Mouse (Mus musculus) limb, embryonic 15.5 days (tissue): Measurements from ENCODE around the gene S1pr3. TPM values are rescaled to one million over a fixed set of nuclear protein-coding genes. Genes with fewer than 3 reads are reported as not detected.

Experiments
- ATAC-seq: fragments of 200-750 bp; cut with Nextera tagmentation; 2 replicates; pipeline ENCODE4 v1.8.0; 2017; ENCODE audit warnings: low read depth, moderate TSS enrichment; ENCODE audit not compliant: insufficient number of reproducible peaks, low FRiP score, low TSS enrichment
- H3K27ac ChIP-seq: fragments of 300-500 bp; sonication (generic); 2 replicates; pipeline ENCODE4 v1.5.1; 2015; ENCODE audit warnings: moderate library complexity, mild to moderate bottlenecking, inconsistent platforms
- H3K27me3 ChIP-seq: fragments of 300-500 bp; sonication (generic); 2 replicates; pipeline ENCODE4 v1.6.1; 2015; ENCODE audit warnings: inconsistent platforms
- H3K36me3 ChIP-seq: fragments of 300-500 bp; sonication (generic); 2 replicates; pipeline ENCODE4 v1.6.1; 2015; ENCODE audit warnings: inconsistent platforms
- H3K4me1 ChIP-seq: fragments of 300-500 bp; sonication (generic); 2 replicates; pipeline ENCODE4 v1.6.1; 2015; ENCODE audit warnings: inconsistent platforms
- H3K4me2 ChIP-seq: fragments of 300-500 bp; sonication (generic); 2 replicates; pipeline ENCODE4 v1.6.1; 2015; ENCODE audit warnings: mild to moderate bottlenecking, inconsistent platforms
- H3K4me3 ChIP-seq: fragments of 300-500 bp; sonication (generic); 2 replicates; pipeline ENCODE4 v1.5.1; 2015; ENCODE audit warnings: mild to moderate bottlenecking, inconsistent platforms
- H3K9ac ChIP-seq: fragments of 300-500 bp; sonication (generic); 2 replicates; pipeline ENCODE4 v1.6.1; 2015; ENCODE audit warnings: inconsistent platforms
- H3K9me3 ChIP-seq: fragments of 300-500 bp; sonication (generic); 2 replicates; pipeline ENCODE4 v1.6.1; 2016; ENCODE audit warnings: inconsistent platforms
- WGBS: fragments of 180-500 bp; shearing (Covaris S2); methylation state at CpG from one replicate; pipeline ENCODE4 v1.1.7; 2015; 5-methylcytosine and 5-hydroxymethylcytosine counted together
- polyA plus RNA-seq: library from polyadenylated mRNA; unstranded; fragments of >200 nt; fragmentation: Nextera tagmentation; extraction: Ambion mirVana; gene quantifications from 2 replicates; pipeline ENCODE4 v1.2.1, GENCODE M21; 2015

Gene S1pr3
- polyA plus RNA-seq, 1 experiment from 2014 or later = 109 TPM

DNA sequence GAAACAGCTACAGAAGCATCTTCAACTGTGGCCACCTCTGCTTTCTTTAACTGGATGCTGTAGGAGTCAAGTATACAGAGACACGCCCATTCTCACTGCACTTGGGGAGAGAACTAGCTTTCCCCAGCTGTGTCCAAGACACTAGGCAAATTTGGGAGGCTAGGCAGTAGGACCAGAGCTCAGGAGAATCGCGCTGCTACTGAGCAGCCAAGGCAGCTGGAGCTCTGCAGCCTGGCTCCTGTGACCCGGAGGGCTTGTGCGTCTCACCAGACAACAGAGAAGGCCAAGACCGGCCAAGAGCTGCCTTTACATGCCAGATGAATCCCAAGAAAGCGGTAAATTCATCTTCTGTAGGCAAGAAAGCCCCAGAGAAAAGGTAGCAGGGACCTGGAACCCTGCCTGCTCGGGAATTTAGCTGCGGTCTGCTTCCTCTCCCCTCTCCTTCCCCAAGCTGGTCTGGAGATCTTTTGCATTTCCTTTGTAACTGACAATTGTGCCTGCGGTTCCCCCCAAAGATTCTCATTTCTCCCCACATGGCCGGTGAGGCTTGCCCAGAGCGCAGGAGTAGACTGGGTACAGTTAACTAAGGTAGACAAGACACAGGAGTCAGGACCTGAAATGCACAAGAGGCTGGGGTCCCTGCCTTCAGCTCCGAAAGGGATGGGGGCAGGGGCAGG lies 760 bp upstream of the S1pr3 start:
- WGBS = 23% methylated on average over 13 of the region's 13 CpGs
- ATAC-seq = no peak
- H3K36me3 ChIP-seq = no peaks in the 10 kb centered on the region
- peak overlapping the region; percentile 40 for H3K27ac ChIP-seq
- H3K9ac ChIP-seq = no peak overlapping the region
- H3K4me2 ChIP-seq = peak overlapping the region; percentile 57
- H3K27me3 ChIP-seq = no peaks in the 10 kb centered on the region
- peaks cover 40% of the 10 kb centered on the region for H3K4me1 ChIP-seq
- peak overlapping the region; percentile 64 for H3K4me3 ChIP-seq
- no peaks in the 10 kb centered on the region for H3K9me3 ChIP-seq

DNA sequence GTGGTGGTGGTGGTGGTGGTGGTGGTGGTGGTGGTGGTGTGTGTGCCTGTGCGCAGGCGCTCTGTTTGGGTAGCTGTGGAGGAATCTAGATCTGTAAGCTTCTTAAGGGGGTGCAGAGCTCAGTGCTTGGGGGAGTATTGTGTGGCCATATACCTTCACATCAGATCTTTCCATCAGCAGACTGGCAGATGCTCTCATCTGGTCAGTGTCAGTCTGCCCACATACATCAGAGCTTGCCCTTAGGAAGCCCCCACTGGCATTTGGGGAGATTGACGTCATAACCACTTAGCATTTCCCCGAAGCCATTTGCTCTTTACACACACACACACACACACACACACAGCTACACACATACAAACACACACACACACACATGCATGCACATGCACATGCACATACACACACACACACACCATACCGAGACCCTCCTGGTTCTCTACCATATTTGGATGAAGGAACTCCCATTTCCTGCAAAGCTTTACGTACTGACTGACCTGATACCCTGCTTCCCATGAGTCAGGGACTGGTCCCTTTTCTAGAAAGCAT lies 1.6 kb downstream of the S1pr3 start:
- H3K4me2 ChIP-seq = peak overlapping the region; percentile 57
- H3K9ac ChIP-seq = no peak overlapping the region
- peaks cover 7% of the 10 kb centered on the region for H3K36me3 ChIP-seq
- no peak for ATAC-seq
- H3K27ac ChIP-seq = peak overlapping the region; percentile 88
- H3K27me3 ChIP-seq = no peaks in the 10 kb centered on the region
- 34% methylated on average over 6 of the region's 6 CpGs for WGBS
- H3K9me3 ChIP-seq = no peaks in the 10 kb centered on the region
- H3K4me1 ChIP-seq = peaks cover 50% of the 10 kb centered on the region
- peak overlapping the region; percentile 64 for H3K4me3 ChIP-seq

DNA sequence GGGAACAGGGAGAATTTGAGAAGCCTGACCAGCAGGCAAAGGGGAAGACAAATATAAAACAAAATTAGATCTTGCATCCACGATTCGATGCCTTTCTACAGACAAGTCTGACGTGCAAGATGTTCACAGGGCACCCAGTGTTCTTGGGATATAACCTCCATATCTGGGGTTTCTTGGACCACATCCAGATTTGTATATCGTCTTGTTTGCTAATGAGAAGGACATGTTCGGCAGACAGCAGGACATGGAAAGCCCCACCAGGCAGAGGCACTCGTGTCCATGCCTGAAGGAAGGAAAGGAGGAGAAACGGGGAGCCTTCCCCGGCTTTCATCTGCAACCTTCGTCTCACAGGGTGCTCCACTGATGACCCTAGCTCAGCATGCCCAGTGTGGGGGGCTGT lies 2.8 kb downstream of the S1pr3 start:
- no peak for ATAC-seq
- peaks cover 15% of the 10 kb centered on the region for H3K36me3 ChIP-seq
- peak overlapping the region; percentile 26; the same call in 1 of the 2 replicates for H3K9ac ChIP-seq
- H3K9me3 ChIP-seq = no peaks in the 10 kb centered on the region
- 22% methylated on average over 9 of the region's 9 CpGs for WGBS
- H3K4me1 ChIP-seq = peaks cover 50% of the 10 kb centered on the region
- peak overlapping the region; percentile 57 for H3K4me2 ChIP-seq
- H3K27ac ChIP-seq = peak overlapping the region; percentile 88
- H3K27me3 ChIP-seq = no peaks in the 10 kb centered on the region
- peak overlapping the region; percentile 64 for H3K4me3 ChIP-seq

DNA sequence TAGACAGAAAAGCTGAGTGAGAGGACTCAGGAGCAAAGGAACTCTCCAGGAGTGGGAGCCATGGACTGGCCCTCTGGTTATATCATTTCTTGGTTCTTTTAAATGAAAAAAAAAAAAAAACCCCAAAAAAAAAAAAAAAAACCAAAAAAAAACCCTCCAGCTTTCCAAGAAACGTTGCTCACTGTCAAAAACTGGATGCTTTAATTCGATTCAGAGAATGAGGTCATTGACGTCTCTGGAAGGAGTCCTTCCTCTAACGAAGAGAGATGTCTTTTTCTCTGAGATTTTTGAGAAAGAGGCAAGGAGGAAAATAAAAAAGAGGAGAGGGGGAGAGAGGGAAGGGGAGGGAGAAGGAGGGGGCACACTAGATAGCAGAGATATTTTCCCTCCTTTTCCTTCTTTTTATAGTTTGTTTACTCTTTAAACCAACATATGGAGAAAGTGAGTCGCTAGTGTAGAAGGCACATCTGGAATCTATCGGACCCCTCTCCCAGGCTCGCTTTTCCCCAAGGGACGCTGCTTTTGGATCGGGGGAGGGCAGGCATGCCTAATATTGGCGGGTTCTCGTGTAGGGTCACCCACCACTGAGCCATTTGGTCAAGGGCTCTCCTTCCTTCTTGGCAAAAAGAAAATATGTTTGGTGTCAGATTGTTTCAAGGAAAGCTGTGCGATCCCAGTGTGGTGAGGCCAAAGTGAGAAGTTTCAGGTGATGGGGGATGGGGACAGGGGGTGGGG lies 3.4 kb downstream of the S1pr3 start:
- H3K4me2 ChIP-seq = peak overlapping the region; percentile 57
- no peaks in the 10 kb centered on the region for H3K9me3 ChIP-seq
- H3K27me3 ChIP-seq = no peaks in the 10 kb centered on the region
- H3K36me3 ChIP-seq = peaks cover 15% of the 10 kb centered on the region
- peaks cover 56% of the 10 kb centered on the region for H3K4me1 ChIP-seq
- ATAC-seq = no peak
- 19% methylated on average over 12 of the region's 12 CpGs for WGBS
- H3K9ac ChIP-seq = peak overlapping the region; percentile 26; the same call in 1 of the 2 replicates
- H3K4me3 ChIP-seq = peak overlapping the region; percentile 64
- H3K27ac ChIP-seq = peak overlapping the region; percentile 88

DNA sequence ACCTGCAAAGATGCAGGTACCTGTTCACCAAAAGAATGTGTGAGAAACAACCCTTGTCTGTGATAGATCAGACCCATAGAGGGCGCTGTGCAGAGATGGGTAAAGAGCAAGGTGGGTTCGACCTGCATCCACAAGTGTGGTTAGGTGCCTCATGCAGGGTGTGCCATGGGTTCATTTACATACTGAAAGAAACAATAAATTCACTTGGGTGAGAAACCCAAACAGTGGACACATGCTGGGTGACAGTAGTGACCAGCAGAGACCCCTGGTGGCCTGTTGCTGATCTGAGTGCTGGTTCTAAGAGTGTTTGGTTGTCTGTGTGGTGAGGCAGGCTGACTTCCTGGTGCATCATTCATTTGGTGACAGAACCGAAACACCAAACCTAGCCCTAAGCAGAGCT lies 5.0 kb downstream of the S1pr3 start:
- Histone ChIP-seq H3K4me3 (no peak overlapping the region), H3K4me1 (peaks cover 59% of the 10 kb centered on the region), H3K9ac (no peak overlapping the region), H3K36me3 (peaks cover 15% of the 10 kb centered on the region), H3K4me2 (no peak overlapping the region), H3K9me3 (no peaks in the 10 kb centered on the region), H3K27ac (0 out of 2 replicates have a peak overlapping the region, but pooled peaks have one; percentile 7), H3K27me3 (no peaks in the 10 kb centered on the region)
- 61% methylated on average over 3 of the region's 3 CpGs for WGBS
- ATAC-seq = no peak

DNA sequence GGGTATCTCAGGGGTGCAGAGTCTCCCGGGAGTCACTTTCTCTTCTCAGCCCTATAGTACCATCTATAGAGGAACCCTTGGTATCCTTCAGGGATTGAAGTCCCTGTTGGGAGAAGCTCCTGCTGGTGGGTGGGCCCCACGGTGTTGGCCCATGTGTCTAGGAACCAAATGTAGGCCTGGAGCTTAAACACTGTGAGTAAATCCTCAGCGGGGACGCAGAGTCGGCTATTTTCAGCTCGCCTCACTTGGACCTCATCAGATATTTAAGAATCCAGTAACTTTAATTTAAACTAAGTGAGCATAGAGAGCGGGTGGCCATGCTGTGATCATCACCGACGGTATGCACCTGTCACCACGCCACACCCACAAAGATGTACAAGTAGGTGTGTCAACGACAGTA lies 8.3 kb downstream of the S1pr3 start:
- H3K4me3 ChIP-seq = no peak overlapping the region
- no peak overlapping the region for H3K4me2 ChIP-seq
- 82% methylated on average over 11 of the region's 11 CpGs for WGBS
- no peak for ATAC-seq
- no peaks in the 10 kb centered on the region for H3K9me3 ChIP-seq
- no peaks in the 10 kb centered on the region for H3K27me3 ChIP-seq
- peaks cover 47% of the 10 kb centered on the region for H3K4me1 ChIP-seq
- H3K36me3 ChIP-seq = peaks cover 46% of the 10 kb centered on the region
- H3K9ac ChIP-seq = no peak overlapping the region
- H3K27ac ChIP-seq = 0 out of 2 replicates have a peak overlapping the region, but pooled peaks have one; percentile 18

DNA sequence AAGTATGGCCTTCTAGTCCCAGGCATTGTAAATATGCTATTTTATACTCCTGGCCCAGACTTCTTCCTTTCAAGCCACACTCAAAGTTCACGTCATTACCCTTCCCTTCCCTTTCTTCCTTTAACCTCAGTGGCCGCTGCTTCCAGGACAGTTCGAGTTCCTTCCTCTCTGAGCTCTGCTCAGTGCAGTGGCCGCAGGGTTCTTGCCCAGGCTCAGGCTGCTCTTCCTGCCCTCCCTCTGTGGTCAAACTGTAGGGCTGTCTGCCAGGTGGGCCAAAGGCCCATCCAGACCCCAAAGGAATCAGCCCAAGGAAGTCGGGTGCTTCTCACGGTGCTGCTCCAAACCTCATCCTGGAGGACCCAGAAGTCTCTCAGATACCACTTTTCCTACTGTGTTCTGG lies 9.4 kb downstream of the S1pr3 start:
- no peak overlapping the region for H3K9ac ChIP-seq
- ATAC-seq = no peak
- H3K36me3 ChIP-seq = peaks cover 55% of the 10 kb centered on the region
- no peak overlapping the region for H3K4me3 ChIP-seq
- peaks cover 39% of the 10 kb centered on the region for H3K4me1 ChIP-seq
- H3K27ac ChIP-seq = peak overlapping the region; percentile 81
- 40% methylated on average over 6 of the region's 6 CpGs for WGBS
- H3K9me3 ChIP-seq = no peaks in the 10 kb centered on the region
- no peaks in the 10 kb centered on the region for H3K27me3 ChIP-seq
- H3K4me2 ChIP-seq = peak overlapping the region; percentile 24

DNA sequence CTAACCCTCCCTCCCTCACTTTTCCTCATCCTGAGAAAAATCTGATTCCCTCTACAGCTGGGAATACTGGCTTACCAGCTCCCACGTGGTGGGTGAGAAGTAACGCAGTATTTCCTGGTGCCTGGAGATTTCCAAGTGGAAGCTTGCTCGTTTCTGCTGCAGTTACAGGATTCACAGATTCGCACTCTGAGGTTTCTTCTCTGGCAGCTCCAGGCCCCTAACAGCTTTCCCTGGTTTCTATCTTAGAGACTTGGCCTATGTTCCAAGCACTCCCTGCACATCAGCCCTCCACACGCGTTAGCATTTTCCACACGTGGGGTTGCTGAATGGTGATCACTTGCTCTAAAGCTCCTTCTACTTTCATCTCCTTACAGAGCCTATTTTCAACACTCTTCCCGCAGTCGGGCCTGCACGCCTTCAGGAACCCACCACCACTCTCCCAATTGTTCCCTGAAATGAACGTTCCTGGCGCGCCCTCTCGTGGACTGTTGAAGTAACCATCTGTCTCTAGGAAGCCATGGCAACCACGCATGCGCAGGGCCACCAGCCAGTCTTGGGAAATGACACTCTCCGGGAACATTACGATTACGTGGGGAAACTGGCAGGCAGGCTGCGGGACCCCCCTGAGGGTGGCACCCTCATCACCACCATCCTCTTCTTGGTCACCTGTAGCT lies 10.0 kb downstream of the S1pr3 start:
- no peaks in the 10 kb centered on the region for H3K27me3 ChIP-seq
- 2% methylated on average over 20 of the region's 20 CpGs for WGBS
- no peaks in the 10 kb centered on the region for H3K9me3 ChIP-seq
- no peak overlapping the region for H3K9ac ChIP-seq
- peaks cover 55% of the 10 kb centered on the region for H3K36me3 ChIP-seq
- ATAC-seq = peak; percentile 28; the same call in 1 of the 2 replicates
- peak overlapping the region; percentile 81 for H3K27ac ChIP-seq
- H3K4me2 ChIP-seq = peak overlapping the region; percentile 26
- H3K4me3 ChIP-seq = peak overlapping the region; percentile 13; the same call in 1 of the 2 replicates
- peaks cover 33% of the 10 kb centered on the region for H3K4me1 ChIP-seq

DNA sequence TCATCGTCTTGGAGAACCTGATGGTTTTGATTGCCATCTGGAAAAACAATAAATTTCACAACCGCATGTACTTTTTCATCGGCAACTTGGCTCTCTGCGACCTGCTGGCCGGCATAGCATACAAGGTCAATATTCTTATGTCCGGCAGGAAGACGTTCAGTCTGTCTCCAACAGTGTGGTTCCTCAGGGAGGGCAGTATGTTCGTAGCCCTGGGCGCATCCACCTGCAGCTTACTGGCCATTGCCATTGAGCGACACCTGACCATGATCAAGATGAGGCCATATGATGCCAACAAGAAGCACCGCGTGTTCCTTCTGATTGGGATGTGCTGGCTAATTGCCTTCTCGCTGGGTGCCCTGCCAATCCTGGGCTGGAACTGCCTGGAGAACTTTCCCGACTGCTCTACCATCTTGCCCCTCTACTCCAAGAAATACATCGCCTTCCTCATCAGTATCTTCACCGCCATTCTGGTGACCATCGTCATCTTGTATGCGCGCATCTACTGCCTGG lies 10.6 kb downstream of the S1pr3 start:
- H3K36me3 ChIP-seq = peaks cover 55% of the 10 kb centered on the region
- ATAC-seq = no peak
- WGBS = 73% methylated on average over 19 of the region's 19 CpGs
- H3K9me3 ChIP-seq = no peaks in the 10 kb centered on the region
- no peak overlapping the region for H3K4me3 ChIP-seq
- peaks cover 30% of the 10 kb centered on the region for H3K4me1 ChIP-seq
- H3K4me2 ChIP-seq = peak overlapping the region; percentile 26
- H3K27me3 ChIP-seq = no peaks in the 10 kb centered on the region
- no peak overlapping the region for H3K27ac ChIP-seq
- no peak overlapping the region for H3K9ac ChIP-seq

DNA sequence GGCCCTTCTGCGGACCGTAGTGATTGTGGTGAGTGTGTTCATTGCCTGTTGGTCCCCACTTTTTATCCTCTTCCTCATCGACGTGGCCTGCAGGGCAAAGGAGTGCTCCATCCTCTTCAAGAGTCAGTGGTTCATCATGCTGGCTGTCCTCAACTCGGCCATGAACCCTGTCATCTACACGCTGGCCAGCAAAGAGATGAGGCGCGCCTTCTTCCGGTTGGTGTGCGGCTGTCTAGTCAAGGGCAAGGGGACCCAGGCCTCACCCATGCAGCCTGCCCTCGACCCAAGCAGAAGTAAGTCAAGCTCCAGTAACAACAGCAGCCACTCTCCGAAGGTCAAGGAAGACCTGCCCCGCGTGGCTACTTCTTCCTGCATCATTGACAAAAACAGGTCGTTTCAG lies 11.1 kb downstream of the S1pr3 start:
- H3K4me2 ChIP-seq = no peak overlapping the region
- H3K9ac ChIP-seq = no peak overlapping the region
- peaks cover 53% of the 10 kb centered on the region for H3K36me3 ChIP-seq
- H3K27ac ChIP-seq = no peak overlapping the region
- peaks cover 31% of the 10 kb centered on the region for H3K4me1 ChIP-seq
- H3K4me3 ChIP-seq = no peak overlapping the region
- H3K27me3 ChIP-seq = no peaks in the 10 kb centered on the region
- WGBS = 91% methylated on average over 15 of the region's 15 CpGs
- no peaks in the 10 kb centered on the region for H3K9me3 ChIP-seq
- ATAC-seq = no peak

DNA sequence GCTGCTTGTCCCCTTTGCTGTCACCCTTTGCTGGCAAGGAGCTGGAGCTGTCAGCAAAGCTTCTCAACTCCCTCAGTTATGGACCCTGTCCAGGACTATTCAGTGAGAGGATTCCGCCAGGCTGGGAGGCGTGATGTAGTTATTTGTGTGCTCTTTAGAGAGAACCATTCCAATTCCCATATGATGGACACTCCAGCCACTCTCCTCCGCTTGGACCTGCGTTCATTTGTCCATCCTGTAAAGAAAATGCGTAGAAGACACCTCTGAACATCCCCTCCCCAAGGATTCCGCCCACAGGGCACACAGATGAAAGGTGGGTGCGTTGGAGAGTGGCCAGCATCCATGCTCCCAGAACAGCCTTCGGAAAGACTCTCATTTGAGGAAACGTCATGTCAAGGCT lies 12.4 kb downstream of the S1pr3 start:
- ATAC-seq = no peak
- no peak overlapping the region for H3K27ac ChIP-seq
- no peak overlapping the region for H3K4me3 ChIP-seq
- 77% methylated on average over 9 of the region's 9 CpGs for WGBS
- no peak overlapping the region for H3K4me2 ChIP-seq
- peaks cover 44% of the 10 kb centered on the region for H3K36me3 ChIP-seq
- H3K27me3 ChIP-seq = no peaks in the 10 kb centered on the region
- H3K9me3 ChIP-seq = no peaks in the 10 kb centered on the region
- H3K9ac ChIP-seq = no peak overlapping the region
- H3K4me1 ChIP-seq = peaks cover 32% of the 10 kb centered on the region
